Mouse (Mus musculus) brain, adult 2 months (tissue): ENCODE data around the gene R3hcc1l.

Experiments used
- DNase-seq: peaks from one replicate; pipeline ENCODE4 v3.0.0; 2011; ENCODE audit warnings: low read depth, low spot score

The R3hcc1l gene

DNA sequence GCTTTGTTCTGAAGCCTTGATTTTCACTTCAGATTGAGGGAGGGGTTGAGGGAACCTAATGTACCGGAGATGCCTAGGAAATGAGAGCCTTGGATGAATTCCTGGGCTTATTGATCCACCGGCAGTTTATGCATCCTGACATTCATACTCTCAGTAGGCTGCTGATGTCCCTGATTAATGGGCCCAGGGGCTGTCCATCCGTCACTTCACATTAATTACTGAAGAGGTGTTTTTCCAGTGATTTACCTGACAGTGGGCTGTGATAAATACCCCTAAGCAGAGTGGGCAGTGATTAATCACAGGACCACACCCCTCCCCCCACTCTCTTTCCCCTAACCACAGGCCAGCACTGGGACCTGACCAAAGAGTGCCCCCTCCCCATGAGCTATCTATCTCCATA lies 22.1 kb downstream of the R3hcc1l start:
- no peak for DNase-seq

DNA sequence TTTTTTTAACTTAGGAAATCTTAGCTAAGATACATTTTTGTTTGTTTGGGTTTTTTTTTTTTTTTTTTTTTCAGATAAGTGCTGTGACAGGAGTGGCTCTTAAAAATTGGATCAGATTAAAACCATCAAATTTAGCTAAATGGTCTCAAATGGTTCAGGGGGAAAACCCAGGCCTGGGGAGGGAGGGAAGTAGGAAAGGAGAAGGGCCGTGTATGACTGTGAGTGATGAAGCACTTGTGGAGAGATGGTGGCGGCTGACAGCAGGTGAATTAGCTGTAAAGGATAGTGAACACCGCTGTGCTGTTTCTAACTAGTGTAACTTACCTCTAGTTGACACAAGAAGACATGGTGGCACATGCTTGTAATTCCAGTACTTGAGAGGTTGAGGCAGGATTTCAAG lies 40.1 kb downstream of the R3hcc1l start:
- DNase-seq, result no peak

DNA sequence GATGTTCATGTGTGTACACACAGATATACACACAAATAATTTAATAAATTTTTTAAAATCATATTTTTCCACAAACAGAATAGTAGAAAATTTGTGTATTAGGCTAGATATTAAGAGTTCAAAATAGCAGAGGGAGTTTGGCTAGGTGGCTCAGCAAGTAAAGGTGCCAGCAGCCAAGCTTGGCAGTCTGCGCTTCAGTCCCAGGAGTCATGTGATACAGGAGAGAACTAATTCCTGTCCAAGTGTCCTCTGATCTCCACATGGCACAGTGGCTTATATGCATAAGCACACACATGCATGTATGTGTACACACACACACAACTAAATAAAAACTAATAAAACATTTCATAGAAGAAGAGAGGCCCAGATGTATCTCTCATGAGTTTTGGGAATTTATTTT lies 43.4 kb downstream of the R3hcc1l start:
- DNase-seq, result peak; percentile 65

DNA sequence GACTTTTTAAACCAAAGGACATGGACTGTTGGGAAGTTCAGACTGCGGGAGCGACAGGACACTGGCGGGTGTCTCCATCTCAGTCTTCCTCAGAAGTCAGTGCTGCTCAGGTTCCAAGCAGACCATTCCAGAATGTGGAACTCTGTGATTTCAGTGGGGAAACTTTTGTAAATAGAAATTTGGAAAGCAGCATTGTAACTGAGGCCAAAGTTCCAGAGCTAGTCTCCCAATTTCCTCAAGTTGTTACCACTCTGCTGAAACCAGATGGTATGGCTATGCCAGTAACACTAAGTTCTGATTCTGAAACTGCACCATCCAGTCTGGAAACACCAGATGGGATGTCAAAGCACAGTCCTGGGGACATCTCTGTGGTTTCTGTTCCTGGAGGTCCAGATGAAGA lies 44.4 kb downstream of the R3hcc1l start:
- DNase-seq, result no peak

DNA sequence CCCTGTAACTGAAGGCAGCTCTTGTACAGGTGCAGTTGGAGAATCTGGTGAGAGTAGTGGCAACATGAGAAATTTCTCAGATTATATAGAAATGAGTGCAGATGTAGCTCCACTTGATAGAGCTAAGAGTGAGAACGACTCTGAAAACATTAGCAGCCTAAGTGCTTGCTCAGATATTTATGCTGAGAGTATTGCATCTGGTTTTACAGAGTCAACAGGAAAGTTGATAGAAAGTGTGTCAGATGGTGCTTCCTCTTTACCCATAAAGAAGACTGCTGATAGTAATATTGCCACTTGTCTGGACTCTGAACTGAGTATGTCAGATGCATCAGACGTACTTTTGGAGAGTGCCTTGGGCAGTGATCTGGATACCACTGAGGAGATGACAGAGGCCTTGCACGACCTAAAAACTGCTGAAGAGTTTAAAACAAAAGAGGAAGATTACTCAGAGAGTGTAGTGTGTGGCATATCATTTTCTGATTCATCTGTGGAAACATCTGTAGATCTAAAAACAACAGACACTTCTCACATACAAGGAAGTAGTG lies 45.2 kb downstream of the R3hcc1l start:
- DNase-seq, result no peak

DNA sequence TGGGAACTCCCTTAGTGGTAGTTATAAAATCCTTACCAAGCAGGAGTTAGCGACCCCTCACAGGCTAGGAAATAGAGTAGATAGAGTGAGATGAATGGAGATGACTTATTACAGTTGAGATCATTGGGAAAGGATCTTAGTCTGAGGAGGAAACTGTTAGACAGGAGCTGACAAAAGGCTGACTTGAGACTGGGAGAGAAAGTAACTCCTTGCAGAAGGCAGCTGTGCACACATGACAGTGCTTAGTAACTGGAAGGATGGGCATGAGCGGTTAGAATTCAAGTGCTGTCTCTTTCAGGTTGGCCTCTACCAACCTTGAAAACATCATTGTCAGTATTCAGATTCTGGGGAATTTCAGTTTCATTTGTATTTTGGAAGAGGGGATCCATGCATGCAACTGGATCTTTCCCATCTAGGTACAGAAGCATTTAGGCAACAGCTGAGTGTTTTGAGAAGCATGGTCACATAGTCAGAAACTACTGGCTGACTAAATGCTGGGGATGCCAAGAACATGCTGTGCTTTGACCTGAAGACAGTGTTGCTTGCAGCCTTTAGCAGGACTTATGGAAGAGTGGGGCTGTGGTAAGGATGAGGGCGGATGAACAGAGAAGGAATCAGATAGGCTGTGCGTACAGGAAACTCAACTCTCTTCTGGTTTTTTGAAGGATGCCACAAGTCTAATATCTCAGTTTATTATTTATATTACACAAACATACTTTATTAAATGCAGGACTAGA lies 47.9 kb downstream of the R3hcc1l start:
- peak; percentile 35 for DNase-seq

DNA sequence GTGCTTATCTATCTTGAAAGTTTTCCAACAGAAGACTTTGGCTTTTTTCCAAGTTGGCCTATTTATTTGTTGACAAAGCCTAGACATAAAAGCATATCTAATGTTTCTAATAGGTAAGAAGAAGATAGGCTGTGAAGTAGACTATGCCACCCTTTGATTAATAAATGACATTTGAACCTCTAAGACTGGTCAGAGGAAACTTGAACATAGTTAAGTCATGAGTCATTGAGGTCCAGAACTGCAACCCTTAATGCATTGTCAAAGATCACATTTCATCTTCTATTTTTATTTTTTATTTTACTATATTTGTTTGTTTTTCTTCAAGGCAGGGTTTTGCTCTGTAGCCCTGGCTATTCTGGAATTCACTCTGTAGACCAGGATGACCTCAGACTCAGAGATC lies 48.5 kb downstream of the R3hcc1l start:
- no peak for DNase-seq

DNA sequence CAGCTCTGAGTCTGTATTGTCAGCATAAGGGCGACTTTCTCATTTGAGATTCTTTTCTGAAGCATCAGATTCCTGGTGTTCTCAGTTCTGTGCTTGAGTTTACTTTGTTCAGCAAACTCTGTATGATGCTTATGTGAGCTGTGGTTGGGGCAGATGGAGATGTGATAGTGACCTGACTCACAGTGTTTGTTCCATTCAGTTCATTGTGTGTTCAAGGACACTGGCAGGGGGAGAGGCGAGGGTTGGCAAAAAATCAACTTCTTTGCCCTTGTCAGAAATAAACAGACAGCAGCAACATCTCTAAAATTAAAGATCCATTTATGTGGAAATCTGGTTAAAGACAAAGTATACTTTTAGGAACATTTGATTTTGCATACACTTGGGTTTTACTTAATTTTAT lies 50.5 kb downstream of the R3hcc1l start:
- DNase-seq, result peak; percentile 23

DNA sequence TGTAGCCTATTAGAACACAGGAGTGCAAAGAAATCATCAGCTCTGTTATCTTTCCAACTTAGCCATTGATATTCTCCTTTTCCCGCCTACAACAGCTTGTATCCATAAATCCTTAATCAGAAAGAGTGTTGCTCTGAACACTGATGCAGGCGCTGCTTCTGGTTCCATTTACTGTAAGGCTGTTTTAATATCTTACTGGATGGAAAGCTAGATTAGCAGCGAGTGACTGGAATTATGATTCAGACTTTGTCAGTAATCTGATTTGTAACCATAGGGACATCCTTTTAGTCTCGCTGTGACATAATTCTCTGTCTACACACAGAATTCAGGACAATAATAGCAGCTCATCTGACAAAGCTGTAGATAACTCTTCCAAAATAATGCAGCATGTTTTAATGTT lies 52.7 kb downstream of the R3hcc1l start:
- DNase-seq, result peak; percentile 24

DNA sequence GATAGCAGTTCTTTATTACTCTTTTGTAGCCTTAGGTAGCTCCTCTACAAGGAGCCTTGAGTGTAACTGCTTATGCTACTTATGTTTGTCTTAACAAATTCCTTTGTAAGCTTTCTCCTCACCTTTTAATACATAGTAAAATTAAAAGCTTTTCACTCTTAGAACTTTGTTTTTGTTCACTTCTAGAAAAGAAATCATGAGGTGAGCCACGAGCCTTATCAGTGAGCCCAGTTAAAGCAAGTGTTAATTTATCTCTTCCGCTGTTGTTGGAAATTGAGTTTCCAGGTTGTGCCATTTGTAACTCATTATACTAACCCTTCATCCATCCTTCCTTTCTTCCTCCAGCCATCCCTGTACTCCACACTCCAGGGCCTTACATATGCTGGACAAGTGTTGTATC lies 56.8 kb downstream of the R3hcc1l start:
- no peak for DNase-seq

DNA sequence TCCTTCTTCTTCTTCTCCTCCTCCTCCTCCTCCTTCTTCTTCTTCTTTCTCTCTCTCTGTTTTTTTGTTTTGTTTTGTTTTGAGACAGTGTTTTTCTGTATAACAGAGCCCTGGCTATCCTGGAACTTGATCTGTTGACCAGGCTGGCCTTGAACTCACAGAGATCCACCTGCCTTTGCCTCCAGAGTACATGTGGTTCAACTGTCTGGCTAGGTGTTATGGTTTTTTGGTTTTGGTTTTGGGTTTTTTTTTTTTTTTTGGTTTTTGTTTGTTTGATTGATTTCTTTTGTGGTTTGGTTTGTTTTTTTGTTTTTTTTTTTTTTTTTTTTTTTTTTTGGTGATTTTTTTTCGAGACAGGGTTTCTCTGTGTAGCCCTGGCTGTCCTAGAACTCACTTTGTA lies 58.3 kb downstream of the R3hcc1l start:
- no peak for DNase-seq

DNA sequence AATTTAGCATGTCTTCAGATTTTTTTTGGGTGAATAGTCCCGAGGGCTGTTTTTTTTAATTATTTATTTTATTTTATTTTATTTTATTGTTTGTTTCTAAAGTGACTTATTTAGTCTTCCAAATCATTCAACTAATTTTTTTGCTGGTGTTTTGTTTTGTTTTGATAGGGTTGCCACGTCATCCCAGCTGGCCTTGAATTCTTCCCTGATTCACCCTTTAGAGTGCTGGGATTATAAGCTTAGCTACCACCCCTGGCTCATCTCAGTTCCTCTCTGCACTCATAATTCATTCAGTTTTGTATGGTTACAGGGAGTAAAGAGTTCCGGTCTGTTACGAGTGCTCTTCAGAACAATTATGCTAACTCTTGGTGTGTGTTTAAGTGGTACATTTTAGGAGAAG lies 60.1 kb downstream of the R3hcc1l start:
- DNase-seq, result no peak

DNA sequence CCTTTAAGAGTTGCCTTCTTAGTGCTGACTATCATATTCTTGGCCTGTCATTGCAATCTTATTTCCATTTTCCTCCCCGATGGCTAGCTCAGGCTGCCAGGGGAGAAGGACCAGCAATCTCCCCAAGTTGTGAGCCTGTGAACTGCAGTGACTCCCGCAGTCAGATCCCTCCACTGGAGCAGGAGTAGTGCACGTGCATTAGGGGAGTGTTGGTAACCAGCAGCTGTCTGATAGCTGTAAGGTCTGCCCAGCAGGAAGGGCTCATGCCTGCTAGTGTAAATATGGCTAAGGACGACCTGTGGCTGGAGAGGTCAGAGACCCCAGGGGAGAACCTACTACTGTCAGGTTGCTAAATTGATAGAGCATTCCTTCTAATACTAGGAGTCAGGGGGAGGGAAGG lies 62.1 kb downstream of the R3hcc1l start:
- DNase-seq, result no peak

DNA sequence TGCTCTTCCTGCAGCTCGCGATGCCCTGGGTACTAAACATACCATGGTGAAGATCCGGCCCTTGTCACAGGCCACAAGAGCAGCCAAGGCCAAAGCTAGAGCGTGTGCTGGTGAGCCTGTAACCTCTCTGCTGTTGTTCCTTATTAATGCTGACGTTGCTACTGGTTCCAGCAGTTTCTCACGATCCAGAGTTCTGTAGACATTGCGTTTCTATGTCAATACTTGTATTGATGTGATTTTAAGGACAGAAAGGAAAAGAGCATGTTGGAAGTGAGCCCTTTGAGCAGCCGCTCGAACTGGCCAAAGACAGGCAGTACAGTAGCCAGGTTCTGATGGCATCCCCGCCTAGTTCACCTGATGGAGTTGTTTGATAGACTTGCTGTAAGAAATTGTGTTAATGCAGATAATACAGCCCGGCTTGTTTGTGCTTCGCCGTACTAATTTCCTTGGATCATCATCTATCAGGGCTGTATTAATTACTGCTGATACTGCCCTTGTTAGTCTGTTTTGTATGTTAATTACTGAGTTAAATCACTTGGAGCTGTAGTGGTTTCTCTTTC lies 64.3 kb downstream of the R3hcc1l start:
- DNase-seq, result no peak

DNA sequence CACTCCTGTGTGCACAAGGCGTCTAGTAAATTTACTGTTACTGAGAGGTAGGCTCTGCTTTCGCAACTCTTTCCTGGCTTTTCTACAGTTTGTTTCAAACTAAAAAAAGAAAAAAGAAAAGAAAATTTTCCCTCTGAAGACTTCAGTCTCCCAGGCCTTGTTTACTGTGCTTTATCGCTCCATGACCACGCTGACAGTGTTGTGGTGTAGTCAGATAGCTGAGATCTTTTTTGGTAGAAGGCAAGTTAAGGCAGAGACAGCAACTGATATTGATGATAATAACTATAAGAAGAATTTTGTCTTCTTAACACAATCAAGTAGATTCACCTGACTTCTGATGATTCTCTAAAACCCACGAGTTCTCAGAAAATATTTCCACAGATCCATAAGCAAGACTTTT lies 65.1 kb downstream of the R3hcc1l start:
- DNase-seq, result no peak

DNA sequence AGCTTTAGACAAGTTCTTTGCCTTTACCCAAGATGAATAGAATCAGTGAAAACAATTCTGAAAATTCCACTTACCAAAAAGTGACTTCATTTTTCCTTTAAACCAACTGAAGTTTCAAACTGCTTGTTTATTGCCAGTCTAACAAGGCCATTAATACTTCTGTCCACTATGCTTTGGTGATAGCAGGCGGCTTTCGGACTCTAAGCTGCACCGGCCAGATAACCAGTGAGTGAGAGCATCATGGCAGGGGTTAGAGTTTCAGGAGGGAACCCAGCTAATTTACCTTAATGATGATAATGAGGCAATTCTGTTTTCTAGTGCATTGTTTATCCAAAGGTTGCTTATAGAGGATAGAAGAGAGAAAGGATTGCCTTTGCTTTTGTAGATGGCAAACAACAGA lies 65.6 kb downstream of the R3hcc1l start:
- DNase-seq, result no peak

DNA sequence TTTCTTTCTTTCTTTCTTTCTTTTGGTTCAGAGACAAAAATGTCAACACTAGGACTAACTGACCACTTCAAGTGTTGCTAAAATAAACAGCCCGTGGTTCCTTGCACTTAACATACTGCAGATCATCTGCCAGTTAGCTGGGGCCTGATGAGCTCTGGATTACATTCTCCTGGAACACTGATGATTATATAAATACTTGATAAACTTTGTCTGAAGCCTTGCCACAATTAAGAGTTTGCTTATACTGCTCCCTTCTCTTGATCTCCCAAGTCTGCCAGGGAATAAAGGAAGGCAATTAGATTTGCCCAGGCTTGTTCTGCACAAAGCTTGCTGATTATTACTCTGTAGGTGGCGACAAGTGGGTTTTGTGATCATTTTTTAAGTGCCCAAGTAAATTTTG lies 69.1 kb downstream of the R3hcc1l start:
- no peak for DNase-seq

DNA sequence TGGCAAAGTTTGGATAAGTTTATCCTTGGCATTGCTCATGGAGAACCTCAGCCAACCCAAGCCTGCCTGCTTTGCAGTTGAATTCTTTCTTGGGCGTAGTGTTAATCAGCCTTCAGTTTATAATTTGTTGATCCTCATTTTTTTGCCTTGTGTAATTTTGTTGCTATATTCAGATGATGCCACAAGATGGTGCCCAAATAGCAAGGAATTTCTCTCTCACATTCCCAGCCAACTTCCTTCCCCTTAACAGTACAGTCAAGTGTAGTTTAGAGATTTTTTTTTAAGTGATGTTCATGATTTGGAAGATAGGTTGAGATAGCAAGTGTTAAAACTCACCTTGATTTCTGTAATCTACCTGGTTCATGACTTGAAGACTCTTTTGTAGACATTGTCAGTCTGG lies 70.7 kb downstream of the R3hcc1l start:
- peak; percentile 70 for DNase-seq

DNA sequence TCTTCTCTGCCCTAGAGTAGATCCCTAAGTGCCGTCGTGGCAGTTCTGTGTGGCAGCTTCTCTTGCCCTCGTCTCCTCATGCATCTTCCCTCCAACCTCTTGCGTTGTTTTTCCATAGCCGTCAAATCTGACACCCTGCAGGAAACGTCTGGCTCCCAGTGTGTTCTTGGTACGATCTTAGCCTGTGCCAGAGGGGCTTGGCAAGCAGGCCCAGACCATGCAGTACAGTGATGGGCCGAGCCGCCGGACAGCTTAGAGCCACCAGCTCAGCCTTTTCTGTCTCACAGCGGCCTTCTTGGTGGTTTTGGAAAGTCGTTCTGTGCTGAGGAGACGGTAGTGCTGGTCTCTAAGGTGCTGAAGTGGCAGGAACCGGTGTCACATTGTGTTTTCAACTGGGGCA lies 73.0 kb downstream of the R3hcc1l start:
- DNase-seq, result no peak

DNA sequence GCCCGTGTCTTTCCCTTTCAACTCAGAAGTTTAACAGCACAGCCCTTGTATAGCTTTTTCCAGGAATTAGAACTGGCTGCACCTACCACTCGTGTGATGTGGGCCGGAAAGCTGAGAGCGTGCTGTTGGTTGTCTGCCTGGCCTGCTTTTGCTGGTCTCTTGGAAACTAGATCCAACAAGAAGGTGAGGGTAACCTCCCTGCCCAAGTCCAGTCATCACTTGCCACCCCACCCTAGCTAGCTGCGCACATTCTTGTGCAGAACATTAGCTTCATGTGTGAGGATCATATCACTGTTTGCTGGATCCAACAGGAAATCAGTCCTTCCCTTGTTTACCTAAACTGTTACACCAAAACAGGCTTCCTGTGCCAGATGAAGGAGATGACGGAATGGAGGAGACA lies 74.9 kb downstream of the R3hcc1l start:
- no peak for DNase-seq

DNA sequence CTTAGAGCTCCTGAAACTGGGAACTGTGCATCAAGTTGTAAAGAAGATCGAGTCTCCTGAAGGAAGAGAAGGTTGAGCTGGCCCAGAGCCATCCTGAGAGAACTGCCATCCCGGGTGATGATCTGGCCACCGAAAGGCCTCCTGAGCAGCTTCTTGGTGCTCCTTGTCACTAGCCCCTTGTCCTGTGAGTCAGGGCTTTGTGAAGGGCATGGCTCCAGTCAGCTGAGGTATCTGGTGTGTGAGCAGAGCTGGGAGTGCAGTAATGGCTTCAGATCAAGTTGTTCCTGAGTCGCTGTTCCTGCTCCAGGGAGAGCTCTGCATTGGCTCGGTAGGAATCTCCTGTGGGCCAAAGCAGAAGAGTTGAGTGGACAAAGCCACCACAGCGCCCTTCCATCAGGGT lies 76.5 kb downstream of the R3hcc1l start:
- no peak for DNase-seq

DNA sequence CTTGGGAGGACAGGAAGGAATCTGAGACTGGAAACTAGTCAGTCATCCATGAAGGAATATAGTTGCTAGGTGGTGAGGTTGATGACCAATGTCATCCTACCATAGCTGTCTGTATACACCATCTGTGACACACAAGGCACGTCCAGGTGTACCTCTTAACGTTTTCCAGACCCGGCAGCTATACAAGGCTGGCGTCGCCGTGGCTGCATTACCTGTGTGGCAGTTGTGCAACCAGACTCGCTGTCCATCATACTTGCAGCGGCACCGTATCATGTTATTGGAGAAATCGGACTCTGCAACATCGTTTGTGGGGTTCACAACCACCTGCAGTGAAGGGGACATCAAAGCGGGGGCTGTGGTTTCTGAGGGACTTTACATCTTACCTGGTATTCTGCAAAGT lies 78.7 kb downstream of the R3hcc1l start:
- no peak for DNase-seq

DNA sequence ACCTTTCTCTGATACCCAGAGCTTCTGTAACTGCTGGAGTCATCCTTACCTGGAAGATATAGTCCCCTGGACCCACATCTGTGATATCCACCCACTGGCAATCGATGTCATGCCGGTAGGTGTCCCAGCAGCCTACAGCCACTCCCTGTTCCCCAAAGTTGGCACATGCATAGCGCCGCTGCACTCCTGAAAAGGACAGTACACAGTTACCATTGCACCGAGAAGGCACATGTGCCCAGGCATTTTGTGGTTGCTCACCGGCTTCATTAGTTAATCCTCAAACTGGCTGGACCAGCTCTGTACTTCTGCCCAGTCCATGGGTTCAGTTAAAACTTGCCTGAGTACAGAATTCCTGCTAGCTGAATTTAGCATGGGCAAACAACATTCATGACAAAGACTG lies 79.3 kb downstream of the R3hcc1l start:
- DNase-seq, result no peak

DNA sequence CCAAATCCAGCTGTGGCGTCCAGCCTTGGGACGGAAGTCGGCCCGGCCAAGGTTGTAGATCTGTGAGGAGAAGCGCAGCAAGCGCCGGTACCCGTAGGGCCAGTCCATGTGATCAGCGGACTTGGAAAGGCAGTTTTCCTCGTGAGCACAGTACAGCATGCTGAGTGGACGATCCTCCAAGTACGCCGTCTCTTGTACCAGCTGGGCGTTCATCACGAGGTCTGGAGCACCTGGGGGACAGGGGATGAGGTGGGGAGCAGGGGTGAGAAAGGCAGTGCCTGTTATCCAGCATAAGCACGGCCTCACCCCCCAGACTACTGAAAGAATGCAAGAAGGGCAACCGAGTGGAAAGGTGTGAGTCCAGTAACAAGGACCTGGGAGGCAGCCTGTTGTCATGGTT lies 81.3 kb downstream of the R3hcc1l start:
- DNase-seq, result no peak
